Mouse (Mus musculus): Measurements from ENCODE around the gene Lbx1. TPM values are rescaled to one million over a fixed set of nuclear protein-coding genes. Genes with fewer than 3 reads are reported as not detected.

The Lbx1 gene
- polyA plus RNA-seq, 1 experiment from 2014 or later: 0.22 TPM

- no peak overlapping the region for H3K27ac ChIP-seq (replicated peaks)
- 97% methylated on average over 15 of the region's 15 CpGs for WGBS
- no peak overlapping the region for H3K4me3 ChIP-seq
- H3K4me1 ChIP-seq: peaks cover 16% of the 10 kb centered on the region
- peaks cover 12% of the 10 kb centered on the region for H3K9me3 ChIP-seq
- DNase-seq (ENCODE audit: low spot score): no peak
- H3K27me3 ChIP-seq (replicated peaks; ENCODE audit: low read depth, poor library complexity, severe bottlenecking): peaks cover 45% of the 10 kb centered on the region
- H3K36me3 ChIP-seq (replicated peaks): 0 out of 2 replicates have a peak, but pooled peaks cover 4% of the 10 kb centered on the region
Observed at GRCm38 (mm10) chr19:45207153-45207552, 28.5 kb downstream of the Lbx1 start.

DNA sequence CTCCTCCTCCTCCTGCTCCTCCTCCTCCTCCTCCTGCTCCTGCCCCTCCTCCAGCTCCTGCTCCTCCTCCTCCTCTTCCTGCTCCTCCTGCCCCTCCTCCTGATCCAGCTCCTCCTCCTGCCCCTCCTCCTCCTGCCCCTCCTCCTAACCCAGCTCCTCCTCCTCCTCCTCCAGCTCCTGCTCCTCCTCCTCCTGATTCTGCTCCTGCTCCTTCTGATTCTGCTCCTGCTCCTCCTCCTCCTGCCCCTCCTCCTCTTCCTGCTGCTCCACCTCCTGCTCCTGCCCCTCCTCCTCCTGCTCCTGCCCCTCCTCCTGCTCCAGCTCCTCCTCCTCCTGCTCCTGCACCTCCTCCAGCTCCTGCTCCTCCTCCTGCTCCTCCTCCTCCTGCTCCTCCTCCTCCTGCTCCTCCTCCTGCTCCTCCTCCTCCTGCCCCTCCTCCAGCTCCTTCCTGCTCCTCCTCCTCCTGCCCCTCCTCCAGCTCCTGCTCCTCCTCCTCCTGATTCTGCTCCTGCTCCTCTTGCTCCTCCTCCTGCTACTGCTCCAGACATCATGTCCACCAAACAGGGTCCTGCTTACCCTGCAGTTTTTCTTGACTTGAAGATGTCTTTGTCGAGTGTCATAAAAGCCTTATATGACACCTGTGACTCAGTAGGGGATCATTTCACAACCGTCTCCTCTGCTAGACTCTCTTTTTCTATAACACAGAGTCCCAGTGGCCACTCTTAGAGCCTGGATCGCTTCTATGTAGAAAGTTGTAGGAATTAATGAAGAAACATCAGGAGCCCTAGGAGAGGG, 30.1 kb downstream of the Lbx1 start:
- WGBS: 83% methylated on average over 3 of the region's 3 CpGs
- DNase-seq (ENCODE audit: low spot score): peak; percentile 21
- Histone ChIP-seq H3K36me3 (replicated peaks) (0 out of 2 replicates have a peak, but pooled peaks cover 4% of the 10 kb centered on the region), H3K9me3 (peaks cover 13% of the 10 kb centered on the region), H3K4me3 (no peak overlapping the region), H3K4me1 (peaks cover 16% of the 10 kb centered on the region), H3K27me3 (replicated peaks; ENCODE audit: low read depth, poor library complexity, severe bottlenecking) (peaks cover 45% of the 10 kb centered on the region), H3K27ac (replicated peaks) (no peak overlapping the region)

DNA sequence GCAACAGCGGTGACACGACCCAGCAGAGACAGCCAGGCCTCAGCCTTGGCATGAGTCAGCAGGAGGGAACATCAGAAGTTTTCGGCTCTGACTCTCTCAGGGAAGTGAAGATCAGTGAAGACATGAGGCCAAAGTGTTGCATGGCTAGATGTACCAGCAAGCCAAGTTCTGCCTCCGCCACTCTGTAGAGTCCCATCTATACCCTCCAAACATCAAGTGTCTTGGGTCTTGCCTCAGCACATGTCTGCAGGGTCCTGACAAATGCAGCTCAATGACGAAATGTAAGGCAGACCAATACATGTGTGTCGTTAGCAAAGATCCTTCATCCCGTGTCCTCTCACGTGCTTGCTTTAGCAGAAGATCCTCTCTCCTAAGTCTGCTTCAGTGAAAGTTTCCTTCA, 38.6 kb downstream of the Lbx1 start:
- H3K4me1 ChIP-seq: no peaks in the 10 kb centered on the region
- no peak overlapping the region for H3K4me3 ChIP-seq
- H3K9me3 ChIP-seq: peaks cover 18% of the 10 kb centered on the region
- H3K36me3 ChIP-seq (replicated peaks): no peaks in the 10 kb centered on the region
- WGBS: 93% methylated on average over 8 of the region's 8 CpGs
- no peak overlapping the region for H3K27ac ChIP-seq (replicated peaks)
- no peak for DNase-seq (ENCODE audit: low spot score)
- no peaks in the 10 kb centered on the region for H3K27me3 ChIP-seq (replicated peaks; ENCODE audit: low read depth, poor library complexity, severe bottlenecking)

DNA sequence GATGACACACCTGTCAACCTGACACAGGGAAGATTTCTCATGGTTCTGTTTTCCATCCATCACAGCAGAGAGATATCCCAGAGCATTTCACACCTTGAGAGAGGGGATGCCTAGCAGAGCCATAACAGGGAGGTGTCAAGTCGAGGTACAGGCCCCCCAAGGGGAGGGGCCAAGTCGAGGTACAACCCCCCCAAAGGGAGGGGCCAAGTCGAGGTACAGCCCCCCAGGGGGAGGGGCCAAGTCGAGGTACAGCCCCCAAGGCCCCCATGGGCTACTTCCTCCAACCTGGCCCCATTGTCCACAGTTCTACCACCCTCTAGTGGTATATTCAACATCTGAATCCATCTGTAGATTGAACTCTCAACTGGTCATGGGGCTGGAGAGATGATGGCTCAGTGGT, 41.0 kb downstream of the Lbx1 start:
- 49% methylated on average over 4 of the region's 4 CpGs for WGBS

More for the DNA sequence above, 41.0 kb downstream of the Lbx1 start:
- Histone ChIP-seq H3K4me3 (no peak overlapping the region), H3K9me3 (peaks cover 20% of the 10 kb centered on the region), H3K27ac (replicated peaks) (no peak overlapping the region), H3K4me1 (no peaks in the 10 kb centered on the region), H3K36me3 (replicated peaks) (no peaks in the 10 kb centered on the region), H3K27me3 (replicated peaks; ENCODE audit: low read depth, poor library complexity, severe bottlenecking) (no peaks in the 10 kb centered on the region)
- DNase-seq (ENCODE audit: low spot score): no peak

Other genes with a start within 250 kb of the Lbx1 start
- 3.7 and 4.8 TPM in 2 replicates for gene Sema4g, start 246.7 kb downstream of the Lbx1 start, polyA plus RNA-seq (2016; fragmentation: Nextera tagmentation; extraction: Ambion mirVana)
- gene Twnk, start 230.1 kb downstream of the Lbx1 start, polyA plus RNA-seq (2016; fragmentation: Nextera tagmentation; extraction: Ambion mirVana): 40.9 and 41.8 TPM in 2 replicates
- 70.6 and 74.8 TPM in 2 replicates for gene Mrpl43, start 229.4 kb downstream of the Lbx1 start, polyA plus RNA-seq (2016; fragmentation: Nextera tagmentation; extraction: Ambion mirVana)
- gene Lzts2, start 221.4 kb downstream of the Lbx1 start, polyA plus RNA-seq (2016; fragmentation: Nextera tagmentation; extraction: Ambion mirVana): 69.8 and 75.0 TPM in 2 replicates
- 0.27 and 0.65 TPM in 2 replicates for gene Pdzd7, start 190.1 kb downstream of the Lbx1 start, polyA plus RNA-seq (2016; fragmentation: Nextera tagmentation; extraction: Ambion mirVana)
- 7.7 and 9.8 TPM in 2 replicates for gene Sfxn3, start 188.3 kb downstream of the Lbx1 start, polyA plus RNA-seq (2016; fragmentation: Nextera tagmentation; extraction: Ambion mirVana)
- 3.7 and 6.7 TPM in 2 replicates for gene Kazald1, start 160.6 kb downstream of the Lbx1 start, polyA plus RNA-seq (2016; fragmentation: Nextera tagmentation; extraction: Ambion mirVana)
- gene Tlx1, start 85.1 kb downstream of the Lbx1 start, polyA plus RNA-seq (2016; fragmentation: Nextera tagmentation; extraction: Ambion mirVana): 3.1 and 3.3 TPM in 2 replicates
- gene Btrc, start 127.9 kb upstream of the Lbx1 start, polyA plus RNA-seq (2016; fragmentation: Nextera tagmentation; extraction: Ambion mirVana): 52.2 and 55.4 TPM in 2 replicates